Mouse (Mus musculus): ENCODE data around the gene Selenoo.

- TF ChIP-seq CTCF (IDR thresholded peaks at IDR 0.05; ENCODE audit: control insufficient read depth, insufficient read depth, insufficient read length) (no peak), MAX (IDR thresholded peaks at IDR 0.05) (no peak)
Measured at GRCm38 (mm10) chr15:89125351-89125750, 36.5 kb downstream of the Selenoo start.
